Mouse (Mus musculus) limb, embryonic 10.5 days (tissue): Measurements from ENCODE around the gene Syce3. TPM values are rescaled to one million over a fixed set of nuclear protein-coding genes. Genes with fewer than 3 reads are reported as not detected.

Experiments used
- DNase-seq: peaks from one replicate; pipeline ENCODE4 v3.0.0-alpha.2; 2017; ENCODE audit warnings: low spot score
- H3K27ac ChIP-seq: fragments of 300-500 bp; sonication (generic); 2 replicates; pipeline ENCODE4 v1.5.1; 2016; ENCODE audit warnings: mild to moderate bottlenecking
- H3K27me3 ChIP-seq: fragments of 300-500 bp; sonication (generic); 2 replicates; pipeline ENCODE4 v1.6.1; 2016; ENCODE audit warnings: low read depth, mild to moderate bottlenecking; ENCODE audit not compliant: poor library complexity, severe bottlenecking
- H3K36me3 ChIP-seq: fragments of 300-500 bp; sonication (generic); 2 replicates; pipeline ENCODE4 v1.6.1; 2016; ENCODE audit warnings: mild to moderate bottlenecking, moderate library complexity
- H3K4me1 ChIP-seq: fragments of 300-500 bp; sonication (generic); 2 replicates; pipeline ENCODE4 v1.6.1; 2016
- H3K4me3 ChIP-seq: fragments of 300-500 bp; sonication (generic); 2 replicates; pipeline ENCODE4 v1.5.1; 2016; ENCODE audit warnings: mild to moderate bottlenecking, moderate library complexity
- H3K9me3 ChIP-seq: fragments of 300-500 bp; sonication (generic); replicated peaks from 2 replicates; pipeline ENCODE4 v1.6.1; 2016; ENCODE audit warnings: mild to moderate bottlenecking
- WGBS: fragments of 180-500 bp; shearing (Covaris S2); methylation state at CpG from one replicate; pipeline ENCODE4 v1.1.7; 2016; 5-methylcytosine and 5-hydroxymethylcytosine counted together
- polyA plus RNA-seq: library from polyadenylated mRNA; unstranded; fragments of >200 nt; fragmentation: Nextera tagmentation; extraction: Ambion mirVana; gene quantifications from 2 replicates; pipeline ENCODE4 v1.2.1, GENCODE M21; 2016

The Syce3 gene
- polyA plus RNA-seq, 1 experiment from 2014 or later, result not detected

- no peaks in the 10 kb centered on the region for H3K27me3 ChIP-seq
- no peaks in the 10 kb centered on the region for H3K9me3 ChIP-seq
- H3K36me3 ChIP-seq, result peaks cover 64% of the 10 kb centered on the region
- peak; percentile 99 for DNase-seq
- under 1% methylated on average over 64 of the region's 64 CpGs for WGBS
- peak within 1 kb of the TSS; percentile 76 for H3K4me3 ChIP-seq
- peaks cover 23% of the 10 kb centered on the region for H3K4me1 ChIP-seq
- peak within 1 kb of the TSS; percentile 93 for H3K27ac ChIP-seq
Measured at GRCm38 (mm10) chr15:89355241-89356187, 54.8 kb downstream of the Syce3 start, which contains the start of the genes Lmf2 and Ncaph2. Lmf2 (minus strand) TSS chr15:89355659. Ncaph2 (plus strand) TSS chr15:89355719.

- H3K27me3 ChIP-seq, result no peaks in the 10 kb centered on the region
- no peaks in the 10 kb centered on the region for H3K9me3 ChIP-seq
- 90% methylated on average over 7 of the region's 7 CpGs for WGBS
- DNase-seq, result no peak
- peak overlapping the region; percentile 93 for H3K27ac ChIP-seq
- peaks cover 63% of the 10 kb centered on the region for H3K36me3 ChIP-seq
- H3K4me1 ChIP-seq, result peaks cover 23% of the 10 kb centered on the region
- peak overlapping the region; percentile 76 for H3K4me3 ChIP-seq
Measured at GRCm38 (mm10) chr15:89354455-89354854, 55.8 kb downstream of the Syce3 start.

- Histone ChIP-seq H3K4me1 (peaks cover 23% of the 10 kb centered on the region), H3K4me3 (peak overlapping the region; percentile 76), H3K36me3 (peaks cover 57% of the 10 kb centered on the region), H3K27ac (no peak overlapping the region), H3K9me3 (no peaks in the 10 kb centered on the region), H3K27me3 (no peaks in the 10 kb centered on the region)
- DNase-seq, result no peak
- WGBS, result 96% methylated on average over 16 of the region's 16 CpGs
Measured at GRCm38 (mm10) chr15:89353837-89354236, 56.5 kb downstream of the Syce3 start.

GRCm38 (mm10) chr15:89352795-89353194, 57.5 kb downstream of the Syce3 start:
- peaks cover 51% of the 10 kb centered on the region for H3K36me3 ChIP-seq
- H3K4me1 ChIP-seq, result peaks cover 23% of the 10 kb centered on the region
- no peak overlapping the region for H3K27ac ChIP-seq
- H3K9me3 ChIP-seq, result no peaks in the 10 kb centered on the region
- WGBS, result 98% methylated on average over 12 of the region's 12 CpGs
- H3K27me3 ChIP-seq, result no peaks in the 10 kb centered on the region
- no peak for DNase-seq
- no peak overlapping the region for H3K4me3 ChIP-seq

GRCm38 (mm10) chr15:89352054-89352453, 58.2 kb downstream of the Syce3 start:
- WGBS, result 97% methylated on average over 14 of the region's 14 CpGs
- H3K36me3 ChIP-seq, result peaks cover 48% of the 10 kb centered on the region
- no peak for DNase-seq

GRCm38 (mm10) chr15:89351302-89351701, 59.0 kb downstream of the Syce3 start:
- H3K4me3 ChIP-seq, result no peak overlapping the region
- 91% methylated on average over 15 of the region's 15 CpGs for WGBS
- no peak overlapping the region for H3K27ac ChIP-seq
- peaks cover 48% of the 10 kb centered on the region for H3K36me3 ChIP-seq
- H3K9me3 ChIP-seq, result no peaks in the 10 kb centered on the region
- DNase-seq, result no peak
- H3K4me1 ChIP-seq, result peaks cover 17% of the 10 kb centered on the region
- no peaks in the 10 kb centered on the region for H3K27me3 ChIP-seq

More at GRCm38 (mm10) chr15:89352054-89352453, 58.2 kb downstream of the Syce3 start:
- no peak overlapping the region for H3K4me3 ChIP-seq
- peaks cover 20% of the 10 kb centered on the region for H3K4me1 ChIP-seq
- no peak overlapping the region for H3K27ac ChIP-seq
- no peaks in the 10 kb centered on the region for H3K27me3 ChIP-seq
- H3K9me3 ChIP-seq, result no peaks in the 10 kb centered on the region

GRCm38 (mm10) chr15:89350447-89350846, 59.9 kb downstream of the Syce3 start:
- 90% methylated on average over 5 of the region's 5 CpGs for WGBS

GRCm38 (mm10) chr15:89343325-89343724, 67.0 kb downstream of the Syce3 start:
- WGBS, result 90% methylated on average over 3 of the region's 3 CpGs
- DNase-seq, result no peak
- no peaks in the 10 kb centered on the region for H3K36me3 ChIP-seq
- no peak overlapping the region for H3K4me3 ChIP-seq
- H3K4me1 ChIP-seq, result no peaks in the 10 kb centered on the region
- no peaks in the 10 kb centered on the region for H3K27me3 ChIP-seq
- no peak overlapping the region for H3K27ac ChIP-seq
- no peaks in the 10 kb centered on the region for H3K9me3 ChIP-seq

More at GRCm38 (mm10) chr15:89350447-89350846, 59.9 kb downstream of the Syce3 start:
- Histone ChIP-seq H3K27ac (no peak overlapping the region), H3K4me3 (no peak overlapping the region), H3K4me1 (peaks cover 17% of the 10 kb centered on the region), H3K36me3 (peaks cover 48% of the 10 kb centered on the region), H3K9me3 (no peaks in the 10 kb centered on the region), H3K27me3 (no peaks in the 10 kb centered on the region)
- no peak for DNase-seq

GRCm38 (mm10) chr15:89341678-89342077, 68.6 kb downstream of the Syce3 start:
- H3K27me3 ChIP-seq, result no peaks in the 10 kb centered on the region
- H3K4me1 ChIP-seq, result no peaks in the 10 kb centered on the region
- DNase-seq, result no peak
- H3K4me3 ChIP-seq, result no peak overlapping the region
- H3K9me3 ChIP-seq, result no peaks in the 10 kb centered on the region
- no peak overlapping the region for H3K27ac ChIP-seq
- H3K36me3 ChIP-seq, result no peaks in the 10 kb centered on the region
- WGBS, result 26% methylated on average over 1 of the region's 1 CpGs

Other genes starting within 250 kb of the Syce3 start
- gene Plxnb2, start 229.7 kb downstream of the Syce3 start, polyA plus RNA-seq, result 147 and 162 TPM in 2 replicates
- 21.2 and 27.5 TPM in 2 replicates for gene Dennd6b, start 214.0 kb downstream of the Syce3 start, polyA plus RNA-seq
- 15.4 and 21.2 TPM in 2 replicates for gene Ppp6r2, start 198.9 kb downstream of the Syce3 start, polyA plus RNA-seq
- gene Sbf1, start 95.2 kb downstream of the Syce3 start, polyA plus RNA-seq, result 71.9 and 80.9 TPM in 2 replicates
- gene Adm2, start 87.8 kb downstream of the Syce3 start, polyA plus RNA-seq, result 0.11 and 0.18 TPM in 2 replicates
- gene Miox, start 76.1 kb downstream of the Syce3 start, polyA plus RNA-seq, result not detected in 2 replicates
- 40.8 and 45.1 TPM in 2 replicates for gene Lmf2, start 54.8 kb downstream of the Syce3 start, polyA plus RNA-seq
- gene Ncaph2, start 54.8 kb downstream of the Syce3 start, polyA plus RNA-seq, result 197 and 200 TPM in 2 replicates
- gene Sco2, start 36.7 kb downstream of the Syce3 start, polyA plus RNA-seq, result 7.4 and 9.0 TPM in 2 replicates
- gene Tymp, start 33.5 kb downstream of the Syce3 start, polyA plus RNA-seq, result 1.2 and 1.5 TPM in 2 replicates
- 0.39 and 0.53 TPM in 2 replicates for gene Odf3b, start 31.2 kb downstream of the Syce3 start, polyA plus RNA-seq
- 0.08 TPM in 1 of 2 replicates, not detected in the other for gene Klhdc7b, start 25.6 kb downstream of the Syce3 start, polyA plus RNA-seq
- 1.0 and 1.1 TPM in 2 replicates for gene Cpt1b, start 15.4 kb upstream of the Syce3 start, polyA plus RNA-seq
- 3.0 and 4.5 TPM in 2 replicates for gene C730034F03Rik, start 19.1 kb upstream of the Syce3 start, polyA plus RNA-seq
- gene Gm44502, start 19.2 kb upstream of the Syce3 start, polyA plus RNA-seq, result not detected in 2 replicates
- gene Chkb, start 19.4 kb upstream of the Syce3 start, polyA plus RNA-seq, result 38.6 and 41.9 TPM in 2 replicates
- gene Mapk8ip2, start 43.4 kb upstream of the Syce3 start, polyA plus RNA-seq, result 1.6 and 2.5 TPM in 2 replicates
- 9.6 and 11.2 TPM in 2 replicates for gene Arsa, start 66.9 kb upstream of the Syce3 start, polyA plus RNA-seq
- gene Shank3, start 89.1 kb upstream of the Syce3 start, polyA plus RNA-seq, result 2.1 and 2.8 TPM in 2 replicates
- 0.10 TPM in 1 of 2 replicates, not detected in the other for gene Acr, start 157.8 kb upstream of the Syce3 start, polyA plus RNA-seq
- gene Rabl2, start 181.4 kb upstream of the Syce3 start, polyA plus RNA-seq, result 64.8 and 65.6 TPM in 2 replicates